Mouse (Mus musculus): ENCODE results near the gene Nrip2. TPM values are rescaled to one million over a fixed set of nuclear protein-coding genes. Genes with fewer than 3 reads are reported as not detected.

Nrip2 gene
- polyA plus RNA-seq, 1 experiment = 0.45 TPM

GRCm38 (mm10) chr6:128383752-128384151 is 15.3 kb upstream of the Nrip2 start:
- WGBS = 56% methylated on average over 7 of the region's 7 CpGs
- Histone ChIP-seq H3K4me1 (ENCODE audit: control insufficient read depth, insufficient read depth, low read length) (no peaks in the 10 kb centered on the region), H3K4me3 (replicated peaks; ENCODE audit: extremely low read depth, low read depth, low read length) (no peak overlapping the region)
- no peak for DNase-seq
- no peak for TF ChIP-seq POLR2A (IDR thresholded peaks at IDR 0.05; ENCODE audit: borderline replicate concordance, extremely low read depth, low read depth, low read length)
- no peak for TF ChIP-seq CTCF (IDR thresholded peaks at IDR 0.05; ENCODE audit: insufficient read depth, low read length)

DNA sequence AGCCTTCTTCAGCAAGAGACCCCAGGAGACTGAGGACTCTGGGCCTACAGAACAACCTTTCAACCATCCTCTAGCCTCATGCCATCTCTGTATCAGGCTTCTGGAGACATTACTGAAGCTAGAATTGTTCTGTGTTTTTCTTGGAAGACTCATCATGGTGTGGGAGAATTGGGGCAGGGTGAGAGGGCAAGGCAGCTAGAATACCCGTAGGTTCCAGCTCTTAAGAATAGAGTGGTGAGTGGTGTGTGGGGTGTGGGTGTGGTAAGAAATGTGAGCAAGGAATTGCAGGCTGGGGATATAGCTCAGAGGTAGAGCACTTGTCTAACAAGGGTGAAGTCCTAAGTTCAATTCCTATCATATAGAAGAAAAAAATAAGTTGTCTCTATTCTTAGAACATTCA is 14.1 kb upstream of the Nrip2 start:
- 68% methylated on average over 1 of the region's 1 CpGs for WGBS
- no peak for DNase-seq
- Histone ChIP-seq H3K4me3 (replicated peaks; ENCODE audit: extremely low read depth, low read depth, low read length) (no peak overlapping the region), H3K4me1 (ENCODE audit: control insufficient read depth, insufficient read depth, low read length) (no peaks in the 10 kb centered on the region)
- TF ChIP-seq POLR2A (IDR thresholded peaks at IDR 0.05; ENCODE audit: borderline replicate concordance, extremely low read depth, low read depth, low read length) (no peak), CTCF (IDR thresholded peaks at IDR 0.05; ENCODE audit: insufficient read depth, low read length) (no peak)

DNA sequence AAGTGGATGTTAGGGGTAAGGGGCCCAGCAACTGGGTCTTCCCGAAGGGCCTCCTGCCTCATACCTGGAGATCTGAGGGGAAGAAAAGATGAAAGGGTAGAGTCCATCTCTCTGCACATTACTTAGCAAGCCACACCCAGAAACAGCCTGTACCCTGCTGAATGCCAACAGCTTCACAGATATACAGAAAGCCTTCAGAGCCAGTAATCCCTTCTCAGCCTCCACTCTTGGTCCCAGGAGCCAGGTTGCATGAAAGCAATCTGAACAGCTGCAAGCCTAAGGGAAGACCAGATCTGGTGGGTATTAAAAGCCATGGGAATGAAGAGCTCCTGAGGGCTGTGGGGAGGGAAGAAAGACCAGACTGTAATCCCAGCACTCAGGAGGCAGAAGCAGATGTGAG is 9.9 kb upstream of the Nrip2 start:
- H3K4me3 ChIP-seq (replicated peaks; ENCODE audit: extremely low read depth, low read depth, low read length) = no peak overlapping the region
- DNase-seq = no peak
- no peaks in the 10 kb centered on the region for H3K4me1 ChIP-seq (ENCODE audit: control insufficient read depth, insufficient read depth, low read length)
- no peak for TF ChIP-seq CTCF (IDR thresholded peaks at IDR 0.05; ENCODE audit: insufficient read depth, low read length)
- no peak for TF ChIP-seq POLR2A (IDR thresholded peaks at IDR 0.05; ENCODE audit: borderline replicate concordance, extremely low read depth, low read depth, low read length)
- 82% methylated on average over 1 of the region's 1 CpGs for WGBS

DNA sequence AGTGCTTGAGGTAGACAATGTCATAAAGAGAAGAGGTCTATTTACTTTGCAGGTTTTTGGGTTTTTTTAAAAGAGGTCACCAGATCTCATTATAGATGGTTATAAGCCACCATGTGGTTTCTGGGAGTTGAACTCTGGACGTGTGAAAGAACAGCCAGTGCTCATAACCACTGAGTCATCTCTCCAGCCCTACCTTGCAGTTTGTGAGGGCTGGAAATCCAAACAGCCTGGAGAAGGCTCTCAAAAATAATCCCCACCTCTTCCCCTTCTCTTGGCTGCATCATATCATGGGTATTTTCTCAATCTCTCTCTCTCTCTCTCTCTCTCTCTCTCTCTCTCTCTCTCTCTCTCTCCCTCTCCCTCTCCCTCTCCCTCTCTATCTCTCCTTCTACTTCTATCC is 8.4 kb upstream of the Nrip2 start:
- WGBS = 48% methylated on average over 1 of the region's 1 CpGs
- Histone ChIP-seq H3K4me3 (replicated peaks; ENCODE audit: extremely low read depth, low read depth, low read length) (no peak overlapping the region), H3K4me1 (ENCODE audit: control insufficient read depth, insufficient read depth, low read length) (no peaks in the 10 kb centered on the region)
- DNase-seq = no peak
- TF ChIP-seq CTCF (IDR thresholded peaks at IDR 0.05; ENCODE audit: insufficient read depth, low read length) (no peak), POLR2A (IDR thresholded peaks at IDR 0.05; ENCODE audit: borderline replicate concordance, extremely low read depth, low read depth, low read length) (no peak)

DNA sequence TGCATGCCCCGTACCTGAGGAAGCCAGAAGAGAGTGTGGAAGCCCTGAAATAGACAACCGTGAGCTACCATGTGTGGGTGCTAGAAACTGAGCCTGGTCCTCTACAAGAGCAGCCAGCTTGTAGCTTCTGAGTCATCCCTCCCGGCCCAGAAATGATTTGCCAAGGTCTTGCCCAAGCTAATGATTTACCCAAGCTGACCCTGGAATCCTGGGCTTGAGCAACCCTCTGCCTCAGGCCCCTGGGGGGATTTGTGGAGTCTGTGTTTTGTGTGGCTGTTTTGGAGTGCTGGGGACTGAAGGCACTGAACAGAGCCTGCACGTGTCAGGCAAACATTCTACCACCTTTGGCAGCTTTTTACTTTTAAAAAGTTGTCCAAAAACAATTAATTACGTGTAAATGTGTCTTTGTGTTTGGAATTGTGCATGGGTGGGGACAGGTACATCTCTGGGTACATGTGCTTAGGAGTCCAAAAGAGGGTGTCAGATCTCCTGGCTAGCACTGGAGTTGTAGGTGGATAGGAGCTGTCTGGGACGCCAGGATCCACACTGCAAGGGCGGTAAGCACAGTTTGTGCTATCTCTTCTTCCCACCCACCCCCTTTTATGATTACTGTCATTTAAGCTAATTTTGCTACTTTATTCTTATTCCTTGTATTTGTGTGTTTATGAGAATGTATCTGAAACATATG is 1.4 kb upstream of the Nrip2 start:
- no peaks in the 10 kb centered on the region for H3K4me1 ChIP-seq (ENCODE audit: control insufficient read depth, insufficient read depth, low read length)
- H3K4me3 ChIP-seq (replicated peaks; ENCODE audit: extremely low read depth, low read depth, low read length) = no peak overlapping the region
- DNase-seq = no peak
- TF ChIP-seq CTCF (IDR thresholded peaks at IDR 0.05; ENCODE audit: insufficient read depth, low read length) (no peak), POLR2A (IDR thresholded peaks at IDR 0.05; ENCODE audit: borderline replicate concordance, extremely low read depth, low read depth, low read length) (no peak)
- 77% methylated on average over 7 of the region's 7 CpGs for WGBS

GRCm38 (mm10) chr6:128399421-128400185 is 507 bp downstream of the Nrip2 start:
- Histone ChIP-seq H3K4me1 (ENCODE audit: control insufficient read depth, insufficient read depth, low read length) (no peaks in the 10 kb centered on the region), H3K4me3 (replicated peaks; ENCODE audit: extremely low read depth, low read depth, low read length) (no peak overlapping the region)
- DNase-seq = no peak
- 29% methylated on average over 21 of the region's 21 CpGs for WGBS
- TF ChIP-seq CTCF (IDR thresholded peaks at IDR 0.05; ENCODE audit: insufficient read depth, low read length) (no peak), POLR2A (IDR thresholded peaks at IDR 0.05; ENCODE audit: borderline replicate concordance, extremely low read depth, low read depth, low read length) (no peak)

- no peak for DNase-seq
- Histone ChIP-seq H3K4me1 (ENCODE audit: control insufficient read depth, insufficient read depth, low read length) (no peaks in the 10 kb centered on the region), H3K4me3 (replicated peaks; ENCODE audit: extremely low read depth, low read depth, low read length) (no peak overlapping the region)
- 57% methylated on average over 5 of the region's 5 CpGs for WGBS
- no peak for TF ChIP-seq CTCF (IDR thresholded peaks at IDR 0.05; ENCODE audit: insufficient read depth, low read length)
- TF ChIP-seq POLR2A (IDR thresholded peaks at IDR 0.05; ENCODE audit: borderline replicate concordance, extremely low read depth, low read depth, low read length) = no peak
Observed at GRCm38 (mm10) chr6:128404708-128405107, 5.6 kb downstream of the Nrip2 start.

GRCm38 (mm10) chr6:128408544-128409125 is 9.5 kb downstream of the Nrip2 start:
- Histone ChIP-seq H3K4me1 (ENCODE audit: control insufficient read depth, insufficient read depth, low read length) (no peaks in the 10 kb centered on the region), H3K4me3 (replicated peaks; ENCODE audit: extremely low read depth, low read depth, low read length) (no peak overlapping the region)
- 87% methylated on average over 7 of the region's 7 CpGs for WGBS
- no peak for TF ChIP-seq POLR2A (IDR thresholded peaks at IDR 0.05; ENCODE audit: borderline replicate concordance, extremely low read depth, low read depth, low read length)
- DNase-seq = no peak

DNA sequence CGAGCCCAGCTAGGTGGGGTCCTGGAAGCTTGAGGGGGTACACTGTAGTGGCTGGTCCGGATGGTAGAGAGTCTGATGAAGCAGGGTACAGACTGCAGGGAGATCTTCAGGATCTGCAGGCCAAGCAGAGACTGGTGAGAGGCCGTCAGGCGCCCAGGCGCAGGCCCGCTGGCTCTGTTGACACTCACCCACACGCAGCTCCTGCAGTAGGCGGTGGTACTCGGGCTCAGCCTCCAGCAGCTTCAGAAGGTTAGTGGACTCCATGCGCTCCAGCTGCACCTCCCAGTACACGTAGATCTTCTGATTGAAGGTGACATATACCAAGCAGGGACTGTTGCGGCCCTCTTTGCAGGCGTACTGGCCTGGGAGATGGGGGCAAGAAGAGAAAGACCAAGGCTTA is 11.2 kb downstream of the Nrip2 start:
- TF ChIP-seq CTCF (IDR thresholded peaks at IDR 0.05; ENCODE audit: insufficient read depth, low read length) (no peak), POLR2A (IDR thresholded peaks at IDR 0.05; ENCODE audit: borderline replicate concordance, extremely low read depth, low read depth, low read length) (no peak)
- DNase-seq = no peak
- 95% methylated on average over 13 of the region's 13 CpGs for WGBS

More for the DNA sequence above, 11.2 kb downstream of the Nrip2 start:
- Histone ChIP-seq H3K4me3 (replicated peaks; ENCODE audit: extremely low read depth, low read depth, low read length) (no peak overlapping the region), H3K4me1 (ENCODE audit: control insufficient read depth, insufficient read depth, low read length) (no peaks in the 10 kb centered on the region)

All from lung, adult 2 months (tissue).